Mouse (Mus musculus): ENCODE results near the gene Per3. TPM values are rescaled to one million over a fixed set of nuclear protein-coding genes. Genes with fewer than 3 reads are reported as not detected.
"Not testable (repeated sequence)": the region's sequence is repeated elsewhere in the genome, so short reads cannot be mapped to it uniquely, and the experiment has no call there.

The Per3 gene
- total RNA-seq, 2 experiments from 2014 or later: 7.9 to 12.9 TPM

DNA sequence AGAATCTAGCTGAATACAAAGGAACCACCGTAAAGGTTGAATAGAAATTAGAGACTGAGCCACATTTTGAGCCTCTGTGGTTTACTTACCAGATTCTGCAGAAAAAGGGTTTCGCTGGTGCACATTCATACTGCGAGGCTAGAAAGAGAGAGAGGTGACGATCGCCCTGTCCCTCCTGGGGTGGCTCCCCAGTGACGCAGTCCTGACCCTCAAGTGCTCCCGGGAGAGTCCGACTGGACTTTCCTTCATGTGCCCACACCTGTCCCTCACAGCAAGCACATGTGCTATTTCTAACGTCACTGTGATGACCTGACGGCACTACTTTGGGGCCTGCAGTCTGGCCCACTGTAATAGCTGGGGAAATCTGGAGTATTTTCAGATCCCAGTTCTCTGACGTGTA lies 6.7 kb downstream of the Per3 start:
- no peak for DNase-seq
- intact Hi-C loops (cut with DNase I): loop anchor here (5.0 kb wide), 1 partner anchor 70 kb away; no protein-coding TSS in a partner anchor

DNA sequence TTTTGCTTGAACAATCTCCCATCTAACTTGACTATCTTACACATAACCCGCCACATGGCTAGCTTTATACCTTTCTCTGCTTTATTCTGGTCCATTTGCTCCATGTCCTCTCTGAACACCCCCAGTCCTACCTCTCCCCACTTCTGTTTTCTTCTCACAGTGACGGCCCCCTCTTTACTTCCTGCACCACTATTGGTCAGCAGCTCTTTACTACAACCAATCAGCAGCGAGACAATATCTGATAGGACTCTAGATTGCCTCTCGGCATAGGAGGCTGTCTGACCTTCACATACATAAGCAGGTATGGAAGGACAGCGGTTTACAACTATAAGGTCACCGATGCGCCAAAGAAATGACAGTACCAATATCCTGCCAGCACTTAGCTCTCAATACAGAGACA lies 7.9 kb downstream of the Per3 start:
- DNase-seq: no peak
- intact Hi-C loops (cut with DNase I): loop anchor here (5.0 kb wide), 1 partner anchor 69 kb away; no protein-coding TSS in a partner anchor

DNA sequence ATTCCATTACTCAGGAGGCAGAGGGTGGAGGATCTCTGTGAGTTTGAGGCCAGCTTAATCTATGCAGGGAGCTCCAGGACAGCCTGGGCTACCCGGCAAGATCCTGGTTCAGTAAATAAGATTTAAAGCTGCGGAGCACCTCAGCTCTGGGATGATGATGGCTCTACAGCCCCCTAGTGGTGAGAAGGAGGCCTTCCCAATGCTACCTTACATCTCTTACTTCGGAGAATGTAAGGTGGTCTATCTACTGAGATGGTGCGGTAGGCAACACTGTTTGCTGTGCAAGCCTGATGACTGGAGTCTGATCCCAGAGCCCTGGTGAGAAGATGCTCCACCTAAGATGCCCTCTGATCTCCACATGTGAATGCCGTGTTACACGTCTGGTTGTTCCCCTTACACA lies 17.5 kb downstream of the Per3 start:
- intact Hi-C loops (cut with DNase I): no loop called here
- no peak for DNase-seq

DNA sequence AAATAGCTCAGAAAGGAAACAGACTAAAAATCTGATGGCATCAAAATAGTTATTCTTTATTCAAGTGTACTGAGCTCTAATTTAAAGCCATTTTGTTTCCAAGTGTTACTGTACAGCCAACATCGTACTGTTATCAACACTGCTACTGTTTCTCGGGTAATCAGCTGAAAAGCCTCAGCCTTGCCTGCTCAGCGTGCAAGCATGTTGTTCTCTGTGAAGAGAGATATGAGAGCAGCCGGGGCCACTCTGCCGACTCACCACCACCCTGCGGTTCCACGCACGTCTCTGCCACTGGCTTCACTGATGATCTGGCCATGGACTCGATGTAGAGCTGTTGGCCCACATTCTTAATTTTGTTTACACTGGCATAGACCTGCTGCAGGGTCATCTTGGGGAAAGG lies 20.3 kb downstream of the Per3 start:
- intact Hi-C loops (cut with DNase I): no loop called here
- DNase-seq: no peak

DNA sequence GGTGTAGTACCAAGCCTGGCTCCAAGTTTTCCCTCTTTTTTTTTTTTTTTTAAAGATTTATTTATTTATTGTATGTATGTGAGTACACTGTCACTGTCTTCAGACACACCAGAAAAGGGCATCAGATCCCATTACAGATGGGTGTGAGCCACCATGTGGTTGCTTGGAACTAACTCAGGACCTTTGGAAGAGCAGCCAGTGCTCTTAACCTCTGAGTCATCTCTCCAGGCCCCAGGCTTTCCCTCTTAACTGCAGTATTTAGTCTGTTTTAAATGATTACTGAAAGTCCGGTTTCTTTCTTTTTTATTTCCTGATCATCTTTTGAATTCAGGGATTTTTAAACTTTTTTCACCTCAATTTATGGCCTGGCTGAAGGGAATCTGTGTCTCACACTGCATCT lies 27.1 kb downstream of the Per3 start:
- intact Hi-C loops (cut with DNase I); DNase-seq: not testable (repeated sequence)

DNA sequence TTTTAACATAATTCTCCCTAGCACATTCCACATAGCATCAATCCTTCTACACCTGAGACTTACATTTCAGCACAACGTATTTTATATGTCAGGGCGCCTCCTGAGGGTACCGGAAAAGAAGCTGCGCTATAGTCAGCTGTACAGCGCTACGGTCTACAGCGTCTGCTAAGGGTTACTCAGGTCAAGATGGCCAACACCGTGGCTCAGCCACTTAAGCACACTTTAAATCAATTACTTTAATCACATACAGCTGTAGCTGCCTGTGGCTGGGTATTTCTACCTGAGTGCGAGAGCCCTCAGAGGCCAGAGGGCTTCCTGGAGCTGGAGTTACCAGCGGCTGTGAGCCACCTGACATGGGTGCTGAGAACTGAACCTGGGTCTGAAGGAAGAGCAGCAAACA lies 28.5 kb downstream of the Per3 start:
- intact Hi-C loops (cut with DNase I): no loop called here
- no peak for DNase-seq

DNA sequence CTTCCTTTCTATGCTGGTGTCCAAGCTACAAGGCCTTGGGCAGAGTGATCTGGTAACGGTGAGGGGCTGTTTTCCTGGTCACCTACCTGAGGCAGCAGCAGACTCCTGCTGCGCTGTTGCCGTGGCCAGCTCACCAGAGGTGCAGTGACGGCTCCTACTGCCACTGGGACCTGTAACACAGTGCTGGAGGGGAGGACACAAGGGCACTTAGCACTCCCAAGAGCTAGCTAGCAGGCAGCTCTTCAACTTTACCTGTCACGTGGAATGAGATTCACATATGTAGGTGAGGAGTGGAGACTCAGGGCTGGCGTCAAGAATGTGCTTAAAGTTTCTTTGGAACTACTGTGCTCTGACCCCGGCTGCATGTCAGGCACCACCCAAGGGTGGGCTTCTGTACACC lies 34.1 kb downstream of the Per3 start:
- no peak for DNase-seq
- intact Hi-C loops (cut with DNase I): no loop called here

DNA sequence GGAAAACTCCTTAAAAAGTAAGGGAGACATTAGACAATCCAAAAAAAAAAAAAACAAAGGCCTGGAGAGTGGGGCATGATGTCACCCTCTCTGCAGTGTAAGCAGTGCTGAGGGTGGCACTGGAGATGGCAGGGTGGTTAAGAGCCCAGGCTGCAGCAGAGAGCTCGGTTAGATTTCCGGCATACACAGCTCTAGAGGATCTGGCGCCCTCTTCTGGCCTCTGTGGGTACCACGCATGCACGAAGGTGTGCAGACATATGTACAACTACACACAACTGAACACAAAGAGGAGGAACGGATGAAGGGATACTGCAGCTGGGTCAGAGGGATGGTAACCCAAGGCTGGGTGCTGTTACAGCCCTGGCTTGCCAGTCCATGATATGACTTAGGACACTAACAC lies 37.5 kb downstream of the Per3 start:
- intact Hi-C loops (cut with DNase I): no loop called here
- no peak for DNase-seq

DNA sequence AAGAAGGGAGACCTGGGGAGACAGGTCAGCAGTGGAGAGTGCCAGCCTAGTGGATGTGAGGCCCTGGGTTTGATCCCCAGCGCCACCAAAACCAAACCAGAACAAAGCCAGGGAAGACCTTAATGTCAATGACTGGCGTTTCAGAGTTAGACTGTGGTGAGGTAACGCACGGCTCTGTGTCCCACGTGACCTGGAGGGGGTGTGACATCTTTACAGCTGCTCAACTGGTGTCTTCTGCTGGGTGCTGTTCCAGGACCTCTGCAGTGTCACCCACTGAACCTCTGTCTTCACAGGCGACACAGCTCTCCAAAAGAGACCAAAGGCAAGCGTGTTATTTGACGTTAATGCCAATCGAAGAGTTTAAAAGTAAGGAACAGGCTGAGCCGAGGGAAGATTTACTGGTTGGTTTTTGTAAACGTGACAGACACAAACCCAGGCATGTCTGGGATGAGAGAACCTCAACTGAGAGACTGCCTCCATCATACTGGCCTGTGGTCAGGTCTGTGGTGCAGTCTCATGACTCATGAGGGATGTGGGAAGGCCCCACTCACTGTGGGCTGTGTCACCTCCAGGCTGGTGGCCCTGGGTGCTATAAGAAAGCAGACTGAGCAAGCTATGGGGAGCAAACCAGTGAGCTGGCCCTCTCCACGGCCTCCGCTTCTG lies 38.7 kb downstream of the Per3 start:
- intact Hi-C loops (cut with DNase I): no loop called here
- no peak for DNase-seq

DNA sequence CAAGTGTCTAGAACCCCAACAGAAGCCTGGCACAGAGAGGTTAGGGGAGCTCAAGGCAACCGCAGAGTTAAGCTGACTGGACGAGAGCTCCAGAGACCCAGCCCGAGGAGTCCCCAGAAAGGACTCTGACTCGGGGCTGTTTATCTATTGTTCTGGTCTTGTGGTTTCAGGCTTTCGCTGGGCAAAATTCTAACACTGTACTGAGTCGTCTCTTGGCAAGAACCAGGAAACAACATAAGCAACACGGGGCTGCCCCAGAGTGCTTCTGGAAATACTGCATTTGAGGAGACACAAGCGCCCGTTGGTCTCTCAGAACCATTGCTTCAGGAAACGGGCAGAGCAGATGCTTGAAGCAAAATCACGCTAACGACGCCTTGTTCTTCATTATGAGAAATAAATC lies 43.1 kb downstream of the Per3 start:
- intact Hi-C loops (cut with DNase I): no loop called here
- DNase-seq: no peak

DNA sequence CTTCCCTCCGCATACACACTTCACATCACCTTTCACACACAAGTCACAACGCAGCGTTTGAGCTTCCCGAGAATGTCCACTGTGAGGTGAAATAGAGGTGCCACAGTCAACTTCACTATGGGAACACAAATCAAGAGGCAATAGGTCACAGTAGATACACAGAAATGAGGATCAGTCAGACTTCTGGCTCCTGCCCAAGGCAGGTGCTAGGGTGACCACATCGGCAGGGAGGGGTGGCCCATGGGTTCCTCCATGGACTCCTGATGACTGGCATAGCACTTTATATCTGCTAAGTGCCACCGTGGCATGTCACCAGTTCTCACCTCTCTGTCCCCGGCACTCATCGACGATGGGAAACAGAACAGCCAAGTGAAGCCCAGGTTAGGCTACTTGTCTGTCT lies 45.8 kb downstream of the Per3 start:
- intact Hi-C loops (cut with DNase I): no loop called here
- no peak for DNase-seq

DNA sequence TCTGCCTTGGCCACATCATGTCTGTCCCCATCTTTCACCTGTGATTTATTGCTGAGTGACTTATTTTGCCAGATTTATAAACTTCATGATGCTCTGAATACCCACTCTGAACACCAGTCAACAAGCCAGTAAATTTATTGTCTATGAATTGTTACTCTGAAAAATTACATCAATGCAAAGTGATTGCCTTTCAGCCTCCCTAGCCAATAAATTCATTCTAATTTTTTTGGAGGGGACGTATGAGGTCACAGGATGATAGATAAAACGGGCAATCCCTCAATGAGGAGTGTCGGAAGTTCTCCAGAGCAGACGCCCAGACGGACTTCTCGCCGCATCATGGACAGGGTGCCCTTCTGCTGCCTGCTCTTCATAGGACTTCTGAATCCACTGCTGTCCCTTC lies 47.7 kb downstream of the Per3 start, which contains the start of gene Uts2:
TSS of gene Uts2 (plus strand) at position 301 of the 400 bp plus-strand sequence.
- no peak for DNase-seq
- intact Hi-C loops (cut with DNase I): no loop called here

DNA sequence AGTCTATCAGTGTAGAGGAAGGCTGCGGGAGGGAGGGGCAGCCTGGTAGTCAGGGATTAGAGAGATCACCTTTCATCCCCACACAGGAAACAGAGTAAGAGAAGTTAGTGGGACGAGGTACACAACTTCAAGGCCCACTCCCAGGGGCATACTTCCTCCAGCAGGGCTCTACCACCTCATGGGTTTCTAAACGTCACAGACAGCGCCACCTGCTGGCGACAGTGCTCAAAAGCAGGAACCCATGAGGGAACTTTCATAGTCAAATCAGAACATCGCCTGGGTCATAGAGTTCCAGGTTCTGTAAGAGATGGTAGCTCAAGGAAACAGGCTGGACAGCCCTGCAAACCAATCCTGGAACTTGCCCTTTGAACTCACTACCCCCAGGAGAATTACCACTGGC lies 54.3 kb downstream of the Per3 start:
- DNase-seq: no peak
- intact Hi-C loops (cut with DNase I): no loop called here

DNA sequence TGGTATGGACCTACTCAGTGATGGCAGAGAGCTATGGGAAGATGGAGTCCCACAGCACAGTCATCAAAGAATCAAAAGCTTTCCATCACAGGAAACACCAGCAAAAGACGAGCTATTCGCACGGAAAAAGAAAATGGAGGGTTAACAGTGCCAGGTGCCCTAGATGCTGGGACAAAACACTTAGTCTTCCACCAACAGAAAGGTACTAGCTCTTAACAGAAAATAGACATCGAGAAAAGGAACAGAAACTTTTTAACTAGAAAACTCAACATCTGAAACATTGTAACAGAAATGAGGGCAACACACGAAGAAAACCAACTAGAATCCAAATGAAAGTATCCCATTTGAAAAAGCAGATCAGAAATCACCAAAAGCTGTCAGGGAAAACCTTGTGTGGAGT lies 64.3 kb downstream of the Per3 start:
- no peak for DNase-seq
- intact Hi-C loops (cut with DNase I): no loop called here

DNA sequence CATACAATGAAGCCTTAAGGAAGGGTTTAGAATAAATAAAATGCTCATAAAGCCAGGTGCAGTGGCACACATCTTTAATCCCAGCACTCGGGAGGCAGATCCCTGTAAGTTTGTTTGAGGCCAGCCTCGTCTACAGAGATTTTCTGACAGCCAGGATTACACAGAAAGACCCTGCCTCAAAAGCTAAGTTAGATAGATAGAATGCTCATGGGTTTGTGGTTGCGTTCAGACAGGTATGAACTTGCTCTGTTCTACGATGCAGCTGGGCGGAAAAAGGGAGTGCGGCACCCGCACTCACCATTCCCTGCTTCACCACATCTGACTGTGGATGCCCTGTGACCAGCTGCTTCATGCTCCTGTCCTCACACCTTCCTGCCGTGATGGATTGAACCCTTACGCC lies 65.0 kb downstream of the Per3 start:
- DNase-seq: no peak
- intact Hi-C loops (cut with DNase I): no loop called here

DNA sequence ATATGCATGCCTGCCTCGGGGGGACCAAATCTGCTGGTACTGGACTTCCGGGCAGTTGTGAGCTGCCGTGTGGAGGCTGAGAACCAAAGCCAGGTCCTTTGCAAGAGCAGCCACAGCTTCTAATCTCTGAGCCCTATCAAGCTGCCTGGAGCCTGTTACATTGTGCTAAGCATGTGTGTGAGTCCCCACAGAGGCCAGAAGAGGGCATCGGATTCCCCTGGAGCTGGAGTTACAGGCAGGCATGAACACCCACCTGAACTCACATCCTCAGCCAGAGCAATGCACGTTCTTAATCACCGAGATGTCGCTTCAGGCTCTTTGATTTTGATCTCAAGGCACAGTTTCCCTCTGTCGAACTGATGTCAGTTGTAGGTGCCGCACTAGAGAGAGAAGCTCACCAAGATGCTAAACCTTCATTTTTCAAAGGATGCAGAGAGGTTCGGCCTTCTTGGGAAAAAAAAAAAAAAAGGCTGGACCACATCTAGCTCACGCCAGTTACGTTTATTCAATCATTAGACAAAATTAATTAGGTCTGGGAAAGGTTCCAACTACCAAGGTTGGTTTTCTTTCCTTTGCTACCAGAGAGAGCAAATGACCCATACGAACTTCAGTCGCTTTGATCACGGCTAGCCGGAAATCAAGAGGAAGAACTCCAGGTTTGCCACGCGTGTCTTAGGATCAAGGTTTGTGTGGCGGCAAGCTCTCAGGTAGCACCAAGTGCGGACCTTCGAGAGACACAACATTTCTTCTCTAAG lies 66.1 kb downstream of the Per3 start:
- intact Hi-C loops (cut with DNase I): no loop called here
- no peak for DNase-seq

DNA sequence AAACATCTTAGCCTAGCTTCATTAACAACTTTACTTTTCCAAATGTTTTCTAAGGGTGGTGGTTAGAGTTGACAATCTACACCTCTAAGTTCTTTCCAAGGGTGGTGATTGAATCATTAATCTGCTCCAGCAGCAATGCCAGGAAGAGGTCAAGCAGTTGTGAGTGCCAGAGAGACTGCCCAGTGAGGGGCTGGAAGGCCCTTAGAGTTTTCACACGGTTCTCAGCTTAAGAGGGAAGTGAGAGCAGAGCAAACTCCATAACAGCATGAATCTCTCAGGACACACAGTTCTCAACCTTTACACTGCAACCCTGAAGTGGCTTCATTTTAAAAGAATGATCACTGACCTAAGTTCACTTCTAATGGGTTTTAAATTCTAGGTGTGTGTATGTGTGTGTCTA lies 69.3 kb downstream of the Per3 start:
- no peak for DNase-seq
- intact Hi-C loops (cut with DNase I): no loop called here

DNA sequence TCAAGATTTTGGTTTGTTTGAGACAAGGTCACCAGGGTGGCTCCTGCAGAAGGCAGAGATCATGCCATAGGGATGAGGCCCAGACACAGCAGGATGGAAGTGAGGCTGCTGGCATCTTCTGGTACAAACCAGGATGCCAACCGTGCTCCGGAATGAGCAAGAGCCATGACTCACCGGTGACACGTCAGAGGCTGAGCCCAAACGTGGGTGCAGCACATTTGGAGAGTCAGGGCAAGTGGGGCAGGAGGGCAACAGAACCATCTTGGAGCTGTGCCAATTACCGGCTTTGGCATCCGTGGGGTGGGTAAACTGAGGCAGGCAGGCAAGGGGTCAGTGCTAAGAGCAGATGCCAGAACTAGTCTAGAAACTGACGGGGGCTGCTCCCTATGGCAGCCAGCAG lies 71.2 kb downstream of the Per3 start:
- intact Hi-C loops (cut with DNase I): no loop called here
- no peak for DNase-seq

DNA sequence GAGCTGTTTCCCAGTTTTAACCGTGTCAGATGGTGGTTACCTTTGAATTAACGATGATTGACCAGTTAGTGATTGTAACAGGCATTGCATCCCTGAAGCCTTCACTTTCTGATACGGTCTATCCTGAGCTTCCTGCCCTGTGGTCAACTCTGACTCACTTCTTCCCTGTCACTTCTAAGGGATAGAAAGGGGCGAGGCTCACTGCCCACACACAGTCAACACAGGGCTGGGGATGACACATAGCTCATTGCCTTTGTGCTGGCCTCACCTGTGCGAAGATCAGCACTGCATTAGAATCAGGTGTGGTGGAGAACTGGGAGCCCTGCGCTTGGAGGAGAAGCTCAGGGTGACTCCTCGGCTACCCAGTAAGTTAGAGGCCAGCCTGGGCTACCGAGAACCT lies 75.5 kb downstream of the Per3 start:
- intact Hi-C loops (cut with DNase I): loop anchor here (5.0 to 10.0 kb wide), 2 partner anchors 68 to 176 kb away; no protein-coding TSS in a partner anchor
- DNase-seq: no peak

DNA sequence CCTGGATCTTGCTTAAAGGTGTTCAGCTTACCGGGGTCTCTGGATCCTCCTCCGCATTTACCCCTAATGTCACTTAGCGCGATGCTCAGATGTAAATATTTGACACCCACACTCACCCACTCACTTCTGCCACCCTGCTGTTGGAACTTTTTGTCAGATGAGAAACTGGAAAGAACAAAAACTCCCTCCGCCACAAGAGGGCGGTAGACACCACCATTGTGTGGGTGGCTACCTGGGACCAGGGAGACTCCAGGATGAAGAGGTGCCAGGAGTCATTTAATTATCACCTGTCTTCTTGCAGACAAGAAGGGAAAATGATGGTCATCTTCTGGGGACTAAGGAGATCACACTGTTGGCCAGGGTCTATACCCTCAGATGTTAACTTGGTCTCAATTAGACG lies 77.9 kb downstream of the Per3 start:
- intact Hi-C loops (cut with DNase I): loop anchor here (2.0 to 10.0 kb wide), 3 partner anchors 71 to 310 kb away; no protein-coding TSS in a partner anchor
- peak; percentile 19 to 22 for DNase-seq

DNA sequence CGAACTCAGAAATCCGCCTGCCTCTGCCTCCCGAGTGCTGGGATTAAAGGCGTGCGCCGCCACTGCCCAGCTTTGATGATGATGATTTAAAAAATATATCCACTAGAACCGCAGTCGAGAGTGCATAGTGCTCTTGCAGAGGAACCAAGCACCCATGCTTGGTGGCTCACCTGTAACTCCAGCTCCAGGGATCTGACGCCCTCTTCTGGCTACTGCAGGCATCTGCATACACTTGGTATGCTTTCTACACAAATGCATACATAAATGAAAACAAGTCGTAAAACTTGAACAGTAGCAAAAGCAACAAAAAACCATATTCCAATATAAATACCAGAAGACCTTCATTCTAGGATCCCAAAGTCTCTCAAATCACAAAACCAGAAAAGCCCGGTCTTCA lies 78.9 kb downstream of the Per3 start:
- intact Hi-C loops (cut with DNase I): loop anchor here (5.0 to 10.0 kb wide), 2 partner anchors 72 to 179 kb away; no protein-coding TSS in a partner anchor
- DNase-seq: no peak

Measured in gastrocnemius, postnatal 36 days (tissue).